Mouse (Mus musculus) stomach, embryonic 14.5 days (tissue): ENCODE results near the gene Sh3d21. TPM values are rescaled to one million over a fixed set of nuclear protein-coding genes. Genes with fewer than 3 reads are reported as not detected.
A peak's percentile ranks its signal among the peaks of the same experiment; 100 is the strongest.

Experiments
- ATAC-seq: fragments of 200-750 bp; cut with Nextera tagmentation; 2 replicates; pipeline ENCODE4 v1.8.0; 2017; ENCODE audit warnings: low read depth, moderate TSS enrichment; ENCODE audit not compliant: insufficient number of reproducible peaks, insufficient read depth, low FRiP score
- H3K27ac ChIP-seq: fragments of 300-500 bp; sonication (generic); 2 replicates; pipeline ENCODE4 v1.5.1; 2014; ENCODE audit warnings: mild to moderate bottlenecking, low read length, moderate library complexity, mixed read lengths
- H3K27me3 ChIP-seq: fragments of 300-500 bp; sonication (generic); 2 replicates; pipeline ENCODE4 v1.6.1; 2014; ENCODE audit warnings: low read length, control low read depth, mixed read lengths; ENCODE audit not compliant: control insufficient read depth, insufficient read depth
- H3K36me3 ChIP-seq: fragments of 300-500 bp; sonication (generic); 2 replicates; pipeline ENCODE4 v1.6.1; 2014; ENCODE audit warnings: mild to moderate bottlenecking, control low read depth, low read length, moderate library complexity, mixed read lengths; ENCODE audit not compliant: control insufficient read depth, insufficient read depth
- H3K4me1 ChIP-seq: fragments of 300-500 bp; sonication (generic); 2 replicates; pipeline ENCODE4 v1.6.1; 2014; ENCODE audit warnings: low read length, control low read depth, mixed read lengths; ENCODE audit not compliant: control insufficient read depth, insufficient read depth
- H3K4me2 ChIP-seq: fragments of 300-500 bp; sonication (generic); replicated peaks from 2 replicates; pipeline ENCODE4 v1.6.1; 2014; ENCODE audit warnings: low read depth, low read length, control low read depth
- H3K4me3 ChIP-seq: fragments of 300-500 bp; sonication (generic); 2 replicates; pipeline ENCODE4 v1.5.1; 2014; ENCODE audit warnings: low read depth, low read length, control low read depth
- H3K9ac ChIP-seq: fragments of 300-500 bp; sonication (generic); replicated peaks from 2 replicates; pipeline ENCODE4 v1.6.1; 2014; ENCODE audit warnings: low read depth, mild to moderate bottlenecking, control low read depth, low read length, moderate library complexity, mixed read lengths
- H3K9me3 ChIP-seq: fragments of 300-500 bp; sonication (generic); 2 replicates; pipeline ENCODE4 v1.6.1; 2016; ENCODE audit warnings: low read depth, low read length, control low read depth; ENCODE audit not compliant: control insufficient read depth
- WGBS: fragments of 180-500 bp; shearing (Covaris S2); extraction: QIAGEN DNeasy Blood & Tissue Kit; methylation state at CpG from one replicate; pipeline ENCODE4 v1.1.7; 2014; 5-methylcytosine and 5-hydroxymethylcytosine counted together
- polyA plus RNA-seq: library from polyadenylated mRNA; unstranded; fragments of >200 nt; fragmentation: Nextera tagmentation; extraction: Ambion mirVana; gene quantifications from 2 replicates; pipeline ENCODE4 v1.2.1, GENCODE M21; 2014

The Sh3d21 gene
- polyA plus RNA-seq, 1 experiment from 2014 or later: 7.4 TPM

DNA sequence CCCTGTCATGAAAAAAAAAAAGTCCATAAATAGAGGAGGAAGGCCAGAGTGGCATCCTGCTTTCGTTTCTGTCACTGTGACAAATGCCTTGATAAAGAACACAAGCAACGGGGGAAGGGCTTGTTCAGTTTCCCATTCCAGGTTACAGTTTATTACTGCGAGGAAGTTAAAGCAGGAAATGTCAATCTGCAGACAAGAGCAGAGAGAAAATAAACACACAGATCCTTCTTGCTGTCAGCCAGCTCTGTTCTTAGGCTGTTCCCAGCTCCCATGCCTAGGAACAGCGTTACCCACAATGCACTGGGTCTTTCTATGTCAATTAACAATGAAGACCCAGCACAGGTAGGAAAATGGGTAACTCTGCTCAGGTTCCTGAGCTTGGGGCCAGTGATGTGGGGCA is 8.1 kb downstream of the Sh3d21 start:
- Histone ChIP-seq H3K4me1 (peaks cover 24% of the 10 kb centered on the region), H3K9ac (no peak overlapping the region), H3K4me2 (no peak overlapping the region), H3K27me3 (no peaks in the 10 kb centered on the region), H3K27ac (peak overlapping the region; percentile 78), H3K36me3 (peaks cover 8% of the 10 kb centered on the region), H3K4me3 (no peak overlapping the region), H3K9me3 (no peaks in the 10 kb centered on the region)
- no peak for ATAC-seq
- WGBS: 20% methylated on average over 4 of the region's 4 CpGs

DNA sequence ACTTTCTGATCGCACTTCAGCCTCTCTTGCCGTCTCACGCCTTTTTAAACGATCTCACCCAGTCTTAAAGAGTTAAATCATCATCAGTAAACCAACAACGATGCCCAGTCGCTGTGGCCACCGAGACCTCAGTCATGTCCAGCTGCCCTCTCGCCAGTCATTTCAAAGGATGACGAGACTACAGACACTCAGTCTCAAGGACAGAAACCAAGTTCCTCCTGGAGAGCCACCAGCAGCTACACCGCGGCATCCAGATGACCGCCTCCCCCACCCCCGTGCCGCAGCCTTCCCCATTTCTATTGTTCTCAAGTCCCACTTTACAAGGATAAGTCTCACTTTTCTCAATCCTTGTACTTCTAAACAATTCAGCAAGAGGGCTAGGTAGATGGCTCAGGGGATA is 10.4 kb downstream of the Sh3d21 start:
- Histone ChIP-seq H3K4me3 (no peak overlapping the region), H3K4me1 (peaks cover 40% of the 10 kb centered on the region), H3K4me2 (no peak overlapping the region), H3K36me3 (peaks cover 8% of the 10 kb centered on the region), H3K27me3 (no peaks in the 10 kb centered on the region), H3K9ac (no peak overlapping the region), H3K9me3 (no peaks in the 10 kb centered on the region), H3K27ac (no peak overlapping the region)
- ATAC-seq: no peak
- WGBS: 55% methylated on average over 14 of the region's 14 CpGs

DNA sequence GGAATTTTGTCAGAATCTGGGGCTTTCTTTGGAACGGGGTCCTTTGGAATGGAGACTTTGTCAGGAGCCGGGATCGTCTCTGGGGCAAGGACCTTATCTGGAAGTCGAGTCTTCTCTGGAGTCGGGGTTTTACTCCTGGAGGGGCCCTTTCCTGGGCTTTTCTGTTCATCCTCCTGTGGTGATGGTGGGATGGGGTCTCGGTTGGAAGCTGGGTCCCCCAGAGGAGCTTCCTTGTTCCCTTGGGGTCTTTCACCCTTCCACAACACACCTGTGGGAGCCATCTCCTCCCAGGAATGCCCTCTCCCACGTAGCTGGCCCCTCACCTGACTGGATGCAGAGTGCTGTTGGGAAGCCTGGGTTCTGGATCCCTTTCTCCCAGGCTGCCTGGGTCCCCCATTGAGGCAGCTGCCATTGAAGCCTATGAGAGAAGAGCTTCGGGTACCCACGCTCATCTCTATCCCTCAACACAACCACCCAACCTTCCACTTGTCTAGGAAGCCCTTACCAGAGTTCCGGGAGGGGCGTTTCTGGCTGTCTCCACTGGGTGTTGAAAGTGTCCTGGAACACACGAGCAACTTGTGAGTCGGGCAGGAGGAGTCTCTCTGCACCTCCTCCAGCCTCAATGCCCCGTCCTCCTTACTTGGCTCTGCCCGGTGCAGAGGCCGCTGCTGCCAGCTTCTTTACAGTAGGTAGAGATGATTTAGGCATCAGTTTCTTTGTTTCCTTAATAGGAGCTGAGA is 11.4 kb downstream of the Sh3d21 start:
- no peak for ATAC-seq
- 81% methylated on average over 16 of the region's 16 CpGs for WGBS

DNA sequence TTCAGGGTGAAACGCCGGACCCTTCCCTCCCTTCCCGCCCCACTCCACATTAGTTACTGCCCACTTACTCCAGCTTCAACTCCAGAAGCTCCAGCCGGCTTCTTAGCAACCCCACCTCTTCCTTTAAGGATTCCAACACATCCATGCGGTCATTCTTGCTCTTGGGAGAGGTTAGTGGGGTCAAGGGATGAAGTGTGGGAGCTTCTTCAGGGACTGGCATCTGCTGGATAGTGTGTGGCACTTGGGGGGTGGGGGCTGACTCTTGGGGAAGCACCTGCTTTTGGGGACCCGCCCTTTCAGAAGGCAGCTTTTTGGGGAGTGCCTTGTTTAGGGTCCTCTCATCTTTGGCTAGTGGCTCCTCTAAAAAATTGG is 12.4 kb downstream of the Sh3d21 start:
- H3K4me1 ChIP-seq: peaks cover 49% of the 10 kb centered on the region

More for the DNA sequence above, 11.4 kb downstream of the Sh3d21 start:
- Histone ChIP-seq H3K9ac (no peak overlapping the region), H3K27ac (no peak overlapping the region), H3K4me2 (no peak overlapping the region), H3K36me3 (peaks cover 8% of the 10 kb centered on the region), H3K4me1 (peaks cover 46% of the 10 kb centered on the region), H3K27me3 (no peaks in the 10 kb centered on the region), H3K9me3 (no peaks in the 10 kb centered on the region), H3K4me3 (no peak overlapping the region)

DNA sequence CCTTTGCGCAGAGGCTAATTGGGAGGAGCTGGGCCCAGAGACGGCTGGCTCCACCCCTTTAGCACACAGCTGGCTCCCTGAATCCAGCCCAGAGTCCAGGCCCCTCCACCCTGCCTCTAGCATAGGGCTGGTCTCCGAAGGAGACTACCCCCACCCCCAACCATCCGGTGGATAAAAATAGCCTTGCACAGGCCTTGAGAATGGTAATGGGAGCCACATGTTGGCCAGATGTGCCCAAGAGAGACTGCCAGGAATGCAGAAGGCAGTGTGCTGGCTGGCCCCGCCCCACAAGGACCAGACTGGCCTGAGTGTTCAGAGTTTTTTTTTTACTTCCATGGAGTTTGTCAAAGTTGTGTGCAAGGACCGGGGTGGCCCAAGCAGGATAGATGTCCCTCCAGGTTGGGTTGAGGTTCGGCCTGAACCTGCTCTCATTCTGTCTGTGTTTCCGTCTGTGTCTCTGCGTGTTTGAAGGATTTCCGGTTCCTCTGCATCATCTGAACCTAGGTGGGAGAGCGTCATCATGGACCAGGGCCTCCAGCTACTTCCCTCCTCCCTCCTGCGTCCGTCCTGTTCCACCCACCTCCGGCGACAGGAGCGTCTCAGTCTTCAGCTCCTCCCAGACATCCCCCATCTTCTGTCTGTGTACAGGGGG is 12.9 kb downstream of the Sh3d21 start:
- peaks cover 8% of the 10 kb centered on the region for H3K36me3 ChIP-seq
- H3K4me3 ChIP-seq: peak overlapping the region; percentile 65
- H3K27me3 ChIP-seq: no peaks in the 10 kb centered on the region
- H3K9me3 ChIP-seq: no peaks in the 10 kb centered on the region
- peak overlapping the region; percentile 92 for H3K27ac ChIP-seq
- peaks cover 44% of the 10 kb centered on the region for H3K4me1 ChIP-seq
- H3K9ac ChIP-seq: 0 out of 2 replicates have a peak overlapping the region, but pooled peaks have one; percentile 76
- 27% methylated on average over 16 of the region's 16 CpGs for WGBS
- ATAC-seq: peak; percentile 66
- peak overlapping the region; percentile 88 for H3K4me2 ChIP-seq

More for the DNA sequence above, 12.4 kb downstream of the Sh3d21 start:
- Histone ChIP-seq H3K27ac (peak overlapping the region; percentile 92), H3K27me3 (no peaks in the 10 kb centered on the region), H3K9ac (no peak overlapping the region), H3K4me3 (peak overlapping the region; percentile 65), H3K9me3 (no peaks in the 10 kb centered on the region), H3K36me3 (peaks cover 8% of the 10 kb centered on the region), H3K4me2 (peak overlapping the region; percentile 88)
- no peak for ATAC-seq
- WGBS: 56% methylated on average over 6 of the region's 6 CpGs

DNA sequence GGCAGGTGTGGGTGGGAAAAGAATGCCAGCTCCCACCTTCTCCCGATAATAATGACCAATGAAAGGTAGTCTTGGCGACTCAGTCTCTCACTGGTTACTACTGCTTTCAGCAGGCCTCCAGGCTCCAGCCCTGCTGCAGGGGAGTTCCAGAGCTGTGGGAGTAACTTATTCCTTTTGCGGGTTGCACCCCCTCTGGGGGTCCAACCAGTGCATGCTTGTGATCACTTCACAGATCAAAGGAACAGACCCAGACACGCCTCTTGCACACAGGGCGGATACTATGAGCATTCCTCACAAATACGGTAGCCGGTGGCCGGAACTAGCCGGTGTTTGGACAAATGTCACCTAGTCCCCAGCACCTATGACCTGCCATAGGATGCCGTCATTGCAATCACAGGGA is 13.5 kb downstream of the Sh3d21 start:
- peak overlapping the region; percentile 65 for H3K4me3 ChIP-seq
- ATAC-seq: no peak
- peak overlapping the region; percentile 88 for H3K4me2 ChIP-seq
- peaks cover 8% of the 10 kb centered on the region for H3K36me3 ChIP-seq
- no peaks in the 10 kb centered on the region for H3K9me3 ChIP-seq
- peak overlapping the region; percentile 92 for H3K27ac ChIP-seq
- WGBS: 33% methylated on average over 10 of the region's 10 CpGs
- no peaks in the 10 kb centered on the region for H3K27me3 ChIP-seq
- H3K9ac ChIP-seq: peak overlapping the region; percentile 76; the same call in 1 of the 2 replicates
- peaks cover 39% of the 10 kb centered on the region for H3K4me1 ChIP-seq

DNA sequence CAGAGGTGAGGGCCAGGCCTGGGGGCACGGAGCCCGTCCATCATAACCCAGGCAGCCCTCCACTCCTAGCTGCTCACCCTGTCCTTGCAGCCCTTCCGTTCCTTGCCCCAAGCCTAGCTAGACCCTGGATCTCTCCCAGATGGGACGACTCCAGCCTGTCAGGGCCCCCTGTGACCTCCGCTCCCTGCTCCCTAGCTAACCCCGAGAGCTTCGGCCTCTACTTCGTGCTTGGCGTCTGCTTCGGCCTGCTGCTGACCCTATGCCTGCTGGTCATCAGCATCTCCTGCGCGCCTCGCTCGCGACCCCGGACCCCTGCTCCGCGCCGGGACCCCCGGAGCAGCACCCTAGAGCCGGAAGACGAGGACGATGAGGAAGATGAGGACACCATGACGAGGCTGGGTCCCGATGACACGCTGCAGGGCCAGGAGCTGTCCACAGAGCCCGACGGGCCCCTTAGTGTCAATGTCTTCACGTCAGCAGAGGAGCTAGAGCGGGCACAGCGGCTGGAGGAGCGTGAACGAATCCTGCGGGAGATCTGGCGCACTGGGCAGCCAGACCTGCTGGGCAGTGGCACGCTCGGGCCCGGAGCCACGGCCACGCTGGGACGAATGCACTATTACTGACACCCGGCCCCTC is 14.1 kb downstream of the Sh3d21 start:
- no peaks in the 10 kb centered on the region for H3K27me3 ChIP-seq
- H3K9me3 ChIP-seq: no peaks in the 10 kb centered on the region
- H3K9ac ChIP-seq: peak overlapping the region; percentile 76
- H3K4me3 ChIP-seq: peak overlapping the region; percentile 65
- peak overlapping the region; percentile 88 for H3K4me2 ChIP-seq
- peak overlapping the region; percentile 92 for H3K27ac ChIP-seq
- peaks cover 8% of the 10 kb centered on the region for H3K36me3 ChIP-seq
- peaks cover 39% of the 10 kb centered on the region for H3K4me1 ChIP-seq
- ATAC-seq: no peak
- 20% methylated on average over 41 of the region's 42 CpGs for WGBS

DNA sequence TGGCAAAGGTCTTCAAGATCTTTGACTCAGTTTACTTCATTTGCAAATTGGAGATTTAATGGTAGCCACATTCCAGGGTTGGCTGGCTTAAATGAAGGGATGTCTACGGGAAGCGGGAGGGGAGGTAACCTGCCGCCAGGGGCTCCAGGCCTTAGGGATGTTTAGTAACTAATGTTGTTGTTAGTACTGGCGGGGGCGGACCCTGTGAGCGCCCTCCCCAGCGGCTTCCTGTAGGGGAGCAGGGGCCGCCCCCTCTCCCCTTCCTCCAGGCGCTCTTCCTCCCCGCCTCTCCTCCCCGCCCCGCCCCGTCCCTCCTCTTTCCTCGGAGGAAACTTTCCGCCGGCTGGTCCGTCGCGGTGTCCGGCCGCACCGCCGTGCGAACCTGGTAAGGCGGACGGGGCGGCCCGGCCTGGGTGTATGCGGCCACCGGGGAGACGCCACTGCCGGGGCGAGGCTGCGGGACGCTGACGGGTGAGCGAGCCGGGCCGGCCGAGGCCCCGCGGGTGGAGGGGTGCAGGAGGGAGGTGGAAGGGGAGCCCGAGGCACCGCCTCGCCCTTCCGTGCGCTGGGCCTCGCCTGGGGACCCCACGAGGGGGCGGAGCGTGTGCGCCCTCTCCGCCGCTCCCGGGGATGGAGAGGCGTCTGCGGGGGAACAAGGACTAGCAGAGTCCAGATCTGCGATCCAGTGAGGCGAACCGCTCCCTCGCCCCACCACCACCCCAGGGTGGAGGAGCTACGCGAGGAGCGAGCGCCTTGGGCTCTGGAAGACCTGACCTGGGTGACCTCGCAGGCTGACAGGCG is 14.9 kb downstream of the Sh3d21 start:
- ATAC-seq: peak; percentile 69
- Histone ChIP-seq H3K4me1 (peaks cover 39% of the 10 kb centered on the region), H3K4me3 (peak overlapping the region; percentile 65), H3K36me3 (peaks cover 8% of the 10 kb centered on the region), H3K27ac (peak overlapping the region; percentile 92), H3K9me3 (no peaks in the 10 kb centered on the region), H3K4me2 (peak overlapping the region; percentile 88), H3K9ac (peak overlapping the region; percentile 76), H3K27me3 (no peaks in the 10 kb centered on the region)
- under 1% methylated on average over 67 of the region's 67 CpGs for WGBS
